Mouse (Mus musculus): ENCODE results near the gene Rnf157.
A peak's percentile ranks its signal among the peaks of the same experiment; 100 is the strongest.
"Not testable (repeated sequence)": the region's sequence is repeated elsewhere in the genome, so short reads cannot be mapped to it uniquely, and the experiment has no call there.

Gene Rnf157

GRCm38 (mm10) chr11:116418194-116418840, 5.5 kb upstream of the Rnf157 start:
- peak; percentile 35 for DNase-seq (ENCODE audit: low read depth)

- peak; percentile 34 for DNase-seq (ENCODE audit: low read depth)
Observed at GRCm38 (mm10) chr11:116417054-116417453, 4.2 kb upstream of the Rnf157 start.

GRCm38 (mm10) chr11:116416196-116416943, 3.5 kb upstream of the Rnf157 start:
- DNase-seq (ENCODE audit: low read depth) = peak; percentile 24

- peak; percentile 65 for DNase-seq (ENCODE audit: low read depth)
Observed at GRCm38 (mm10) chr11:116413631-116414022, 795 bp upstream of the Rnf157 start.

- no peak for DNase-seq (ENCODE audit: low read depth)
Observed at GRCm38 (mm10) chr11:116412028-116412827, 604 bp downstream of the Rnf157 start.

DNA sequence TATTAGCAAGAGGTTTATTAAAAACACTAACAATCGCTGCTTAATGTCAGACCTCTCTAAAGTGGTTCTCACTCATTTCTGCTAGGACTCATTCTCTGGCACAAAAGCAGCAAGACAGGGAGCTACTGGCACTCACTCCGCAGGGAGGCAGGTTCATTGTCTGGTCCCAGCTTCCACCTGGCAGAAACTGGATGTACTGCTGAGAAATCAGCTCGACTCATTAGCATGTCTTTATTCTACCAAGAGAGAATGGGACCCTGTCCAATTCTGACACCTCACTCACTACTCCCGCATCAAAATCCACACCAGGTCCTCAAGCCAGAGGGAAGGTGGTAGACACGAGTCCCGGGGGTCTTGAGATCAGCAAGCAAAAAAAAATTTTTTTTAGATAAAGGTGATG, 1.2 kb downstream of the Rnf157 start:
- no peak for DNase-seq (ENCODE audit: low read depth)

GRCm38 (mm10) chr11:116410415-116410814, 2.4 kb downstream of the Rnf157 start:
- DNase-seq (ENCODE audit: low read depth) = not testable (repeated sequence)

GRCm38 (mm10) chr11:116409008-116409407, 3.8 kb downstream of the Rnf157 start:
- no peak for DNase-seq (ENCODE audit: low read depth)

DNA sequence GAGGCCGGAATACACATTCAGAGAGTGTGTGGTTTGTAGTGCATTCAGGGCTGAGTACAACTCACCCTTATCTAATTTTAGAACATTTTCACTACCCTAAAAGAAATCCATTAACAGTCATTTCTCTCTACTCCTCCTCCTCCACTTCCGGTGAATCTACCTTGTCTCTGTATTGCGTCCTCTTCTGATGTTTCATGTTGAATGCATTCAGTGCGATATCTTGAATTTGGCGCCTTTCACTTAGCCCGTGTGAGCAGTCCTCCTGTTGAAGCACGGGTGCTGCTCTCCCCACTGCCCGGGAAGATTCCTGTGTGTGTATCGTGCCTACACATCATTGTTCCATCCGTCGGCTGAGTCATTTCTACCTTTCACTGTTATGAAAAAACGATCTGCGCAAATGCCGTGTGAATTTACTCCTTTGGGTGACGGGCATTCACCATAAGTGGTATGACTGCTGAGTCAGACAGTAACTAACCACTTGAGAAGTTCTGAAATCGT, 6.6 kb downstream of the Rnf157 start:
- DNase-seq (ENCODE audit: low read depth) = no peak

DNA sequence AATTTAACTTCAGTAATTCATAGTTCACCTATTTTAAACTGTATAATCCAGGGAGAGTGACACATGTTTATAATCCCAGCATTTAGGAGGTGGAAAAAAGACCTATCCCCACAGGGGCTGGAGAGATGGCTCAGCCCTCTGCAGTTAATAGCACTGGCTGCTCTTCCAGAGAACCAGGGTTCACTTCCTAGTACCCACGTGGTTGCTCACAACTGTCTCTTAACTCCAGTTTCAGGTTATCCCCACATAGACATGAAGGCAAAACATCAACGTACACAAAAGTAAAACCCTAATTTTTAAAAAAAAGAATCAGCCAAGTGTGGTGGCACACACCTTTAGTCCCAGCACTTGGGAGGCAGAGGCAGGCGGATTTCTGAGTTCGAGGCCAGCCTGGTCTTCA, 7.2 kb downstream of the Rnf157 start:
- no peak for DNase-seq (ENCODE audit: low read depth)

DNA sequence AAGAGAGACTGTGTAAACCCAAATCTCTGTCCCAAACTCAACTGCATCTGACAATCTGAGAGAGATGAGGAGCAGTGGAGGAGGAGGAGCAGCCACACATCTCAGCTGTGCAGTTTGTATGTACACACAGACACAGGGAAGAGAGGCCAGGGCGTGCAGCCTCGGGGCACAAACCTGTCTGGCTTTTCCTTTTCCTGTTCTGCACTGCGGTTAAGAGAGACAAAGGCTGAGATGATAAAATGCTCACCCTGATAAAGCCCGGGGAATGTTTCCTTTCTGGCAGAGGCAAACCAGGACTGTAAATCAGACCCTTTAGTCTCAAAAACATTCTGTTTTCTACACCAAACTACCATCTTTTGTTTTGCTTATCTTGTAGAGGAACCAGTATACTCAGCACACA, 12.3 kb downstream of the Rnf157 start:
- peak; percentile 54 for DNase-seq (ENCODE audit: low read depth)

DNA sequence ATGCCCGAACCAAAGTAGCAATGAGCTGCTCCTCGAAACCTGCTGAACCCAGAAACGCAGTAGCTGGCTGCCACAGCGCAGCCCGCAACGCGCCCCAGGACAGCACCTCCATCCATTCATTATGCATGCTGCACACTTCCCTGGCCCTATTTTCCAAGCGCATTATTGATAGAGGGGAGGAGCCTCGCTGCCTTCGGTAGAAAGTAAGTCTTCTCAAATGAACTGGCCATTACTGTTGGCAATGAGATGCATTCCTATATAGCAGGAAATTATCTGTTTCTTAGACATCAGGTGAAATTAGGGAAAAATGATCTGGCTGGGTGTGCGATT, 14.5 kb downstream of the Rnf157 start:
- DNase-seq (ENCODE audit: low read depth) = no peak

GRCm38 (mm10) chr11:116397517-116398347, 15.1 kb downstream of the Rnf157 start:
- DNase-seq (ENCODE audit: low read depth) = no peak

- DNase-seq (ENCODE audit: low read depth) = no peak
Observed at GRCm38 (mm10) chr11:116396934-116397330, 15.9 kb downstream of the Rnf157 start.

- DNase-seq (ENCODE audit: low read depth) = no peak
Observed at GRCm38 (mm10) chr11:116396276-116396933, 16.4 kb downstream of the Rnf157 start.

DNA sequence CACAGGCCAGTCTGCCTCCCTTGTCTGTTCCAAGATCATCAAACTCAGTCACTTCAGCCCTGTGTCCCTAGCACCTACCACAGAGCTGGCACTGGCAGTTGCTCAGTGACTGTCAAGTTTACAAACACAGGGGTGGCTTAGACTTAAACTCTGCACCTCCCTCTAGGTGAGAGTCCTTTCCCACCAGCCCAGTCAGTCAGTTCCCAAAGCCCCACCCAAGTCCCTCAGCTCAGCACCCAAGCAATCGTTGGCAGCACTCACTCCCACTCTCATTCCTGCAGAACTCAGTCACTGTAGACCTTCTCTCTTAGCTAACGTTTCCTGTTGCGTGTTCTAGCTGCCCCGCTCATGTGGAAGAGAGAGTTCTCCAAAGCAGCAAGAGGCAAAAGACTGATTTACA, 18.1 kb downstream of the Rnf157 start:
- no peak for DNase-seq (ENCODE audit: low read depth)

DNA sequence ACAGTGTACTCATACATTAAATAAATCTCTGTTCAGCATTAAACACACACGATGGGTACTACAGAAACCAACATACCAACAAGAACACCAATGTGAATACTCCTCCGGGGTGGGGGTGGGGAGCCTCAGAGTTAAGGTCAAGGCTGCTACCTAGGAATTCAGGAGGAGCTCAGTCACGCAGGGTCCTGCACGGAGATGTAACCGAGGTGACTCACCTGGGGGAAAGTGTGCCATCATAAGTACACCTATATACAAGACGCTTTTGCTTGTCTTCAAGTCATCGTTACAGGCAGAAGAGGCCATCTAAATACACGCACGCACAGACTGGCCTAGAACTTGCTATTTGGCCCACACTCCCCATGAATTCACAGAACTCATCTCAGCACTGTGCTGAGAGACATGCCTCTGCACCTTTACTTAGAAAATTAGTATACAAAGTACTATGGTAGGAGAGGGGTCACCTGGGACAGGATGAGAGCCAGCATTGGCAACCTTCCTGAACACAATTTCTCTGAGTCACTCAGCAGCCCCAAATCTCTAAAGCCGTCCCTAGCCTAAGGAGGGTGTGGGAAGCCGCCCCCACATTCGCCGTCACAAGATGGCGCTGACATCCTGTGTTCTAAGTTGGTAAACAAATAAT, 23.9 kb downstream of the Rnf157 start:
- peak; percentile 72 for DNase-seq (ENCODE audit: low read depth)

GRCm38 (mm10) chr11:116387086-116388071, 25.5 kb downstream of the Rnf157 start:
- DNase-seq (ENCODE audit: low read depth) = peak; percentile 48

DNA sequence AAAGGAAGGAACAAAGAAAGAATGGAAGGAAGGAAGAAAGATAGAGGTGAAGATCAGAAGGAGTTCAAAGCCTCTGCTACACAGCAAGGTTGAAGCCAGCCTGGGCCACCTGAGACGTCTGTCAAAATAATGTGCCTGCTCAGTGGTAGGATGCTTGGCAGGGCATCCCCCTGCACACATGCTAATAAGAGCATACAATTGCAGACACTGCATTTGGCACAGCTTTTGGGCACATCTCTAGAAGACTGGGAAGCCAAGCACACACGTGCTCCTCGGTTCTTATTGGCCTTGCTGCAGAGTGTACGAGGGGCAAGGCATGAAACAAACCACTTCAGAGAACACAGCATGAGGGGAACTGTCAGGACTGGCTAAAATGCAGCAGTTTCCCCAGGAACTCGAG, 26.8 kb downstream of the Rnf157 start:
- DNase-seq (ENCODE audit: low read depth) = no peak

GRCm38 (mm10) chr11:116384171-116384570, 28.7 kb downstream of the Rnf157 start:
- DNase-seq (ENCODE audit: low read depth) = no peak
